Mouse (Mus musculus) testis, adult 2 months (tissue): ENCODE results near the gene Btbd7.

Source experiments
- CTCF ChIP-seq: fragments of 200-500 bp; IDR thresholded peaks from 2 replicates; pipeline ENCODE4 v1.5.1; 2012; ENCODE audit warnings: low read depth, mild to moderate bottlenecking, inconsistent platforms, low read length, moderate library complexity; ENCODE audit not compliant: control insufficient read depth, insufficient read depth, insufficient replicate concordance
- POLR2A ChIP-seq: fragments of 200-500 bp; IDR thresholded peaks from 2 replicates; pipeline ENCODE4 v1.6.1; 2012; ENCODE audit warnings: low read depth, mild to moderate bottlenecking, inconsistent platforms, low read length, moderate library complexity; ENCODE audit not compliant: control insufficient read depth

GRCm38 (mm10) chr12:102779452-102779851 lies 98.8 kb downstream of the Btbd7 start:
- TF ChIP-seq CTCF (no peak), POLR2A (no peak)
